Mouse (Mus musculus) brain, embryonic 18.5 days (tissue): ENCODE measurements at regions not wholly inside any gene's neighbourhood (a gene's known extent, or its start where the extent isn't known, plus 50 kb on each side); places are given as distances from the start of the nearest gene placed in this dataset.

Source experiments
- DNase-seq: peaks from one replicate; pipeline ENCODE4 v3.0.0-alpha.2; 2012; ENCODE audit warnings: low read depth, low spot score

DNA sequence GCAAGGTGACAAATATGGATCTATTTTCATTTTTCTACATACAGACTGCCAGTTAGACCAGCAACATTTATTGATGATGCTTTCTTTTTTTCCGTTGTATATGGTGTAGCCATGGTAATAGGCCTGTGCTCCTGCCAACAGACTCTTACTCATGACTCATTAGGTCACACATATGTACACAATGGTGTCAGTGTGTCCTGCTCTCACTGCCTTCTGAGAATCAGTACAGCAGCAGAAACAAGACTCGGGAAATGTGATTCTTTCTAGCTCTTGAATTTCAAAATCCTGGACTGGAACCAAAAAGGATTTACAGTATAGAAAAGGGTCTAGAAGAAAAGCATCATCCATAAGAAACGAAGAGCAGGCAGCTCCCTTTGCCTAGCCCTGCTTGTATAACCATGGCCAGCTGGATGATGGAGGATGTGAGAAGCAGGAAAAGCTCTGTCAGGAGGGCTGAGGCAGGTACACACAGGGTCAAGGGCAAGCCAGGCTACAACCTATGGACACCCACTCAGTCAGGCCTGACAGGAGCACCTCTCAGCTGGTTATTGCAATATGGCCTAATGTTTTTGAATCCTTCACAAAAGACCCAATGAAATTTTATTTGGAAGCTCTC, 132.2 kb downstream of the Tmem17 start:
- no peak for DNase-seq

DNA sequence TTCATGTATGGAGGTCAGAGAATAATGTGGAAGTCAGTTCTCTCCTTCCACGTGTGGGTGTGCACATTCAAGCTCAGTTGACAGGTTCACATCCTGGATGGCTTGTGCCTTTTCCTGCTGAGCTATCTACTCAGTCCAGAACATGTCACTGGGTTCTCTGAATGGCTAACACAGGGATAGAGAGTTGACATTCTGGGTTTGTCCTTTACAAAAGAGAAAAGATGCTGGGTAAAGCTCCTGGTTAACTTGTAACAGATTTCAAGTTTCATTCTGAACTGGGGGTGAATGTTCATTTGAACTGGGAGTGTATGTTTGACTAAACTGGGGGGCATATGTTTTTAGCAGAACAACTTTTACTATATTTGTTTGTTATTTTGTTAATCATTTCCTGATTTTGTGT, 133.0 kb downstream of the Tmem17 start:
- DNase-seq = no peak

DNA sequence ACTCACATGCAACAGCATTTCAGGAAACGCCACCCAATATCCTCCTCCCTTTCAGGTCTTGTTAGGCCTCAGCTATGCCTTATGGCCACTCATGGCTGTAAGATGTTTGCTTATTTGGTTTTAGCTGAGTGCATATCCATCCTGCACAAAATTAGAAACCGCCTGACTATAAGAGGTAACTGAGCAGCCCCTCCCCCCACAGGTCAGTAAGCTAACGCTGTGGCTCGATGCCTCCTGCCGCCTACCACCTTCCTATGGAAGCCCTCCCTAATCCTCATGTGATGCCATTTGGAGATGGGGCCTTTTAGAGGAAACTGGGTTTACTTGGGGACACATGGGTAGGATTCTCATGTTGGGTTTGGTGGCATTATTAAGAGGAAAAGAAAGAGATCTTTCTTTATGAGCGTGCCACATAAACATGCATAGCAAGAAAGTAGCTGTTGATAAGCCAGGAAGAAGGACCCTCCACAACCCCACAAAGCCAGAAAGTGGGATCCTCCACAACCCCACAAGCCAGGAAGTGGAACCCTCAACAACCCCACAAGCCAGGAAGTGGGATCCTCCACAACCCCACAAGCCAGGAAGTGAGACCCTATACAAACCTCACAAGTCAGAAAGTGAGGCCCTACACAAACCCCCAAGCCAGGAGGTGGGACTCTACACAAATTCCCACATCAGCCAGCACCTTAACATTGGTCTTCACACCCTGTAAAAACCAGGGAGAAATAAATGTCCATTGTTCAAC, 134.5 kb downstream of the Tmem17 start:
- DNase-seq = no peak

DNA sequence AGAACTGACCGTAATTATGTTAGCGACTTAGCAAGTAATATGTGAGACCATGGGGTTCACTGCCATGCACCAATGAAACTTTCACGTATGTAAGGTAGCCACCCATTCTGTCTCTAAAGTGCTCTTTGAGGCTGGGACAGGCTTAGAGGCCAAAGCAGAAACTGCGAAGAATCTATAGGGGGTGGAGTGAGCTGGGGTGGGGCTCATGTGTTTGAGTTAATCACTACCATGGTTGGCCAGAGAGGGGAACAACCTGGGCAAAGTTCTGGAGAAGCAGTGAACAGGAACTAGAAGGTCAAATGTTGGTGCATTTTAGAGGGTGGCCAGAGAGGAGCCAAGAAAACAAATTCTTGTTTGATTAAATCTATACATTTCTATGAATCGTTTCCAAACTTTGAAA, 136.4 kb downstream of the Tmem17 start:
- DNase-seq = no peak

DNA sequence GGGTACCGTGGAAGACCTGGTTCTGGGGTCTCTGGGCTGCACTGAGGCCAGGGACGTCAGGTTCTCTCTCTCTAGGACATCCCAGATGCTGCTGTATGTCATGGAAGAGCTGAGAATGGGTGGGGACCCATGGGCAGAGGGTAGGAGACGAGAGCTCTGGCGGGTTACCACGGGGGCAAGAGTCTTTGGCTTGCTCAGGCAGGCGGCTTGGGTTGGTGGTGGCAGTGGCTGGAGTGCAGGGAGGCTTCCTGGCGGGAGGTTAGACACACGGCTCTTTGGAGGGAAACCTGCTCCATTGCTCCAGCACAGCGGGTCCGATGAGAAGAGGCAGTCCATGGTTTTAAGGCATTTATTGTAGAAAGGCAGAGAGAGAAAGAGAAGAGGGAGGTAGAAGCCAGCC, 138.9 kb downstream of the Tmem17 start:
- DNase-seq = no peak

DNA sequence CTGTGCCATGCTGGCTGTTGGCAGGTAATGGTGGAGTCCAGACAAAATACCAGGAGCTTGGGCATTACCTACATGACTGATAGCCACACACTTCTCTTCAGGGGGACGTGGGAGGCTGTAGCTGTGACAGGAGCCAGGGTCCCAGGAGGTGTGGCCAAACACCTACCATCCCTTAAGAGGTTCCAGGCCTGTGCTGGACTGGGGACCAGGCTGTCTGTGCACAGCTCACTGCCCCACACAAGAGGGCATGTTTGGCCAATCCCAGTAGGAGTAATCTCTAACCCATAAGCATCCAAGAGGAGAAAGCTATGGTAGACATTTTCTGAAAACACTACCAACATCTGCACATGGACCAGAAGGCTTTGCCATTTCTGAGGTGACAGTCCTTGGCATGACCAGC, 139.4 kb downstream of the Tmem17 start:
- no peak for DNase-seq

DNA sequence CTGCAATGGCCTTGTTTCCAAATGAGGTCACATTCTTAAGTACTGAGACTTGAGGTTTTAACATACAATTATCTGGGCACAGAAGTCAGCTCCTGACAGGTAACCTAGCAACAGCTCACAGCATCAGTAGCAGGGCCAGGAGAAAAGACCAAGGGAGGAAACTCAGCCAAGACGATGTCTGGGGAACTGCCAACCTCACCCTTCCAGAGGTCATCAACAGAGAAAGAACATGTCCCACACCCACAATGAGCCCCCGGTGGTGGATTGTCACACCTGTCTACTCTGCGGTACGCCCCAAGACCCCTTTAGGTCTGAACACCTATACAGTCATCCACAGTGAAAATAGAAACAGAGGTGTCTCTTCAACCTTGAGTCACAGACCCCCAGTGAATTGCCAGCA, 140.0 kb downstream of the Tmem17 start:
- DNase-seq = no peak

DNA sequence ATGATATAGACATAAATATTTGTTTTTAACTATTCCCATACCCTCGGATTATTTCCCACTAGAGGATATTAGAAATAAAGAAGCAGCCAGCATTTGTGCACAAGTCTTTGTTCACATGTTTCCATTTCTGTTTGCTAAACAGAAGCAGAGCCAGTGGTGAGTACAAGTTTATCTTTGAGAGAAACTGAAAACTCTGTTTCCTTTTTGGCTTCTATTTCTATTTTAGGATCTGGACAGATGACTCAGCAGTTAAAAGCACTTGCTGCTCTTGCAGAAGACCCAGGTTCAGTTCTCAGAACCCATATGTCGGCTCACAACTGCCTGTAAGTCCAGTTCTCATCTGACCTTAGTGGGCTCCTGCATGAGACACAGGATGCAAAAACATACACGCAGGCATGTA, 141.0 kb downstream of the Tmem17 start:
- no peak for DNase-seq

DNA sequence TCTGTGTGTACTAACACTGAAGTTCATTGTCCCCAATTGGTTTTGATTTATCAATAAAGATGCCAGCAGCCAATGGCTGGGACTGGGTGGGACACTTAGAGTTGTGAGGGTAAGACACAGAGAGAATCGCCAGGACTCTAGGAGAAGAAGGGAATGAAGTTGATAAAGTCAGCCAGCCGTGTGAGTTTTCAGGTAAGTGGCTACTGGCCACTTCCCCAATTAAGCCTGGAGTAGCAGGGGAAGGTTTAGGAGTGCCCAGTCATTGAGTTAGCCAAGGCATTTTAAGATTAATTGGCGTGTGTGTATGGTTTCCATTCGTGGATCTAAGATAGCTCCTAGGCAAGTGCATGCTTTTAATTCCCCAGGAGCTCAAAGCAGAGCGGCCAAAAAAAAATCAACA, 141.5 kb downstream of the Tmem17 start:
- DNase-seq = no peak

DNA sequence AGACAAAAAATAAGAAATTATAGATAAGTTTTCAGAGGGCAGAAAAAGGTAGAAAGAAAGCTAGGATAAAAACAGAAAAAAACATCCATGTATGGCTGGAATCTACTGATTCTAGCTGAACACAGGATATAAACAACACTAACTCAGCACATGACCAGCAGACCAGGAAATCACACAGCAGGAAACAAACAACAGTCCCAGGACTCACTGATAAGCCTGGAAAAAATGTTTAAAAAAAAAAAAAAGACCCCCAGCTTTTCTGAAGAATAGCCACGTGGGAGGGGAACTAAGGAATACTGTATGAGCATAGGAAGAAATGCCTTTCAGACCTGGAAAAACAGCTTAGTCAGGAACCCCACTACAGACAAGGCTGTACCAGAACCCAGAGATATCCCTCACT, 145.7 kb downstream of the Tmem17 start:
- no peak for DNase-seq

DNA sequence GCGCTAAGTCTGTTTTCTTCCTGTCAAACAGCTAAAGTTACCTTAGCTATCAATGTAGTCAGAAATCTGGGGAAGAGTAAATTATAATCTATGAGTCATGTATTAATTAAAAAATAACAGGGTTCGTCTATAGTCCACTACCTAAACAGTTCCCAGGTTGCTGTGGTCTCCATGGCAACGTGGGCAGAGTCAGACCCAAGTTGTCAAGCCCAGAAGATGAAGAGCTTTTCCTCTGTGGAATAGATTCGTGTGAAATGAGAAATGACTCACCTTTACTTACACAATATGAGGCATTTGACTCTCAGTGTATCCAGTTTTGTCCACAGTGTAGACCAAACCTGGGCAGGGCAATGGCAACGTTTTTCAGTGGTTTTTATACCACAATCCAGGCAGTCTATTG, 149.2 kb downstream of the Tmem17 start:
- no peak for DNase-seq

DNA sequence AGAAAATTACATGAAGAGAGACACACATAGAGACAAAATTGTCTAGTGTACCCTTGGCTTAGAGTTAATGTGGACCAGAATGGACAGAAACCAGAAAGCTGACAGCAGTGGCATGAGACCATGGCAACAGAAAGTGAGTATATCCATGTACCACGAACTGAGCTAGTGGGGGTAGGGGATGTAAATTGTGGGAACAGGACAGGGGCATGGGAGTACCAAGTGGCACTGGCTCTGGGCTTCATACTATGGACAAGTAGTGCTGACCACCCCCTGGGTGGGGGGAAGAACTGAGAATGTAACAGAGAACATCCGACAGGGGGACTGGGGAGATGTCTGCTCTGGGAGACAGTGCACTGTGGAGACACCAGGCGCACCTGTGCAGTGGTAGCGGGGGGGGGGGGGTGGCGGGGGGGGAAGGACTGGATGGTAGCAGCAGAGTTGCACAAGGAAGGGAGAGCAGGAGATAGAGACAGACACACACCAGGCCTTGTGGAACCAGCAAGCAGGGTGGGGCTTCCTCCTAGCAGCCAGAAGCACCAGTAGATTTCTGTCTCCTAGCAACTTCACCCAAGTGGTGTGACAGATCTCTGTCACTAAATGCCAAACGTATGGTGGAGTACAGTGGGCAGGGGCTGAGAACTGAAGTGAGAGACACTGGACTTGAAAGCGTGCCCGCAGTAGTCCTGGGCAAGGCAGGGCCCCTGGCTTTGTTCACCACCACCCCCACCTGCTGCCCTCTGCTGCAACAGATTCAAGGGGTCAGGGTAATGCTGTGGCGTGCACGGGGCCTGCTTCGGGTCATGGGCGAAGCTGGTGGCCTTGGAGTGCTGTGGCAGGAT, 150.0 kb downstream of the Tmem17 start:
- no peak for DNase-seq

DNA sequence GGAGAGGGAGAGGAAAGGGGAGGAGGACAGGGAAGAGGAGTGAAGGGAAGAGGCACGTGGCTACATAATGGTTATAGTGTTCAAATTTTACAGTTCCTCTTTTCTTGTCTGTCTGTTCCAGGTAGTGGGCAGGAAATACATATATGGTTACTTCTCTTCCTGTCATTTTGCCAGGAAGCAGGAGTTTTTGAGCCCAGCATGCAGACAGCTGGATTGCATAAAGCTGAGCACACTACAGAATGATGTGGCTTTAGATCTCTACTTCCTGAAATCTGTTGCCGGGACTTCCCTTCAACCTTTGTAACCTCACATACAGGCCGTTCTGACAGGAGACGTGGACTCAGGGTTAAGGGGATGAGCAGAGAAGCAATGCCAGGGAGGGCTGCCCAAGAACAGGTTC, 154.1 kb downstream of the Tmem17 start:
- DNase-seq = no peak

DNA sequence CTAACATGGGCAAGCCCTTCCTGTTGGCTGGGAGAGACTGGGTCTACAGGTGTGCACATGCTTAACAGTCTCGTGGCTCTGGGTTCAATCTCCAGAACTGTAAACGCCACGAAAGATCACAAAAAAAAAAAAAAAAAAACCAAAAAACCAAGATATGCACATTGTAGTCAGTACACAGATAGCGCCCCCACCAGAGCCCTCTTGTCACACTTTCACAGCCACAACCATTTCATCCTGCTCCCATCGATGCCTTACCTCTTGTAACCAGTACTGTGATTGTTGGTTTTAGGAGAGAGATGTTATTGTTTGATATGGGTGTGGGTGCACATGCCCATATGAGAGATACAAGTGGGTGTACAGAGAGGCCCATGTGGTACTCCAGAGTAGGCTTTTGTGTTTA, 154.5 kb downstream of the Tmem17 start:
- DNase-seq = no peak

DNA sequence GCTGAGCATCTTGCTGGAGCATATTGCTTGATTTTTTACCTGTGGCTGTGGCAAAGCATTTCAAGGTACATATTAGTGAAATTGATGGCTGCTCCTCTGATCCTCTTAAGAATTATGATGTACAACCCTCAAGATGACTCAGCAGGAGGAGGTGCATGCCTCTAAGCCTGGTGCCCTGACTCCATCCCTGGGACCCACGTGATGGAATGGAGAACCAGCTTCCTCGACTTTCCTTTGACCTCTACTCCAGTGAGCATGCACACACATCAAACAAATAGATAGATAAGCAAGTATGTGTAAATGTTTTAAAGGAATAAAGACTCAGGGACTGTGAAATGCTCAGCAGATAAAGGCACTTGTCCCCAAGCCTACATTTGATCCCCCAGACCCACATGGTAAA, 156.3 kb downstream of the Tmem17 start:
- no peak for DNase-seq

DNA sequence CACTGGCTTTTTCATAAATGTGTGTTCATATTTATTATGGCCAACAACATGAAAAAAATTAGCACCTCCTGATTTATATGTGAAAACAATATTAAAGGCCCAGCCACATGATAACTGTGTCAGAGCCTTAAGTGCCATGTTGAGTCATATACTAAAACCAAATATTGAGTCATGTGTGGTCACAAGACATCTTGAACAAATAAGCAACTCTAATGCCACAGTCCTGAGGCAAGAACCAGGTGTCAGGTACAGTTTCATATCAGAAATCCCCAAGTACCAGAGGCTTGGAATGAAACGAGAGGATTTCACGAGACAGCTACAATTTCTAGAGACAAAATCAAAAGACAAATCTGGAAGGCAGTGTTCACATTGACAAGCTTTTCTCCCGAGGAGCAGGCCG, 157.4 kb downstream of the Tmem17 start:
- DNase-seq = no peak

DNA sequence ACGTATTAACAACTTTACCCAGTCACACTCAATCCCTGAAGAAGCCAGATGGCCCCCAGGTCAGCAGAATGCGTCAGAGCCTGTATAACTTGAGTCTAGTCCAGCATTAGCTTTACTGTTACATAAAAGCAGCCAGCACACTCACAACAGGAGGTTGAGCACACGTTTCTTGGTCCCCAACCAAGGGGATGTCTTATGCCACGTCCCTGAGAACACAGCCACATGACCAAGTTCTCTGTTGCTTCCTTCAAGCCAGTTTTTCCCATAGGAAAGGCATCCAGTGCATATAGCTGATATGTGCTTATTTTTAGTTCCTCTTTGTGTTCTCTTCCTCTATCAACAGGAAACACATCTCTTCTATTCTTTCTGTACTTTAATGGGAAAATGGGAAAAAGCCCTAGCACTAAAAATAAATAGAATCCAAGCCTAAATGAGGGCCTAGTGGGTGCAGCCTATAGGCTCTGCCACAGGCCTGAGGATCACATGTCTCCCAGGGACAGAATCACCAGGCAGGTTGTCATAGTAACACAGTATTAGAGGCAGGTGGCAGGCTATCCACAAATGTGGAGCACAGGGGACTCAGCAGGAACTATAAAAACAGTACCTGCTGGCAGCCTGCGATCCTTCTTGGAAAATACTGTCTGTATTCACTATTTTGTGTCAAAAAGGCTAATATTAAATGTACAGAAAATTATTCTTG, 160.1 kb downstream of the Tmem17 start:
- DNase-seq = no peak

DNA sequence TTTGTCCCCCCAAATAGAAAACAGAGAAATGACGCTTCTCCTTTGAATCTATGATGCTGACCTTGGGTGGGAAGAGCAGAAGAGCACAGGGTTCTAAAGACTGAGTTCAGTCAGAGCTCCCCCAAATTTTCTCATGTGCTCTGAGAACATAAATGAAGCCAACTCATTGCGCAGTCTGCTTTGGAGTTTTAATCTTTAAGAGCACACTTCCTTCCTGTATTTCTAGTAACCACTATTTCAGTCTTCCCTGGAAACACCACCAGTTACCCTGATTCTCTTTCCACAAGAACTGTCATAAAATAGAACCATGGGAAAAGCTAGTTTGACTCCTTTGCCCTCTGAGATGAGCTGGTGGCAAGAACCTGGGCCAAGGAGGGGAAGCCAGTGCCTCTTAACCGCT, 163.2 kb downstream of the Tmem17 start:
- no peak for DNase-seq

DNA sequence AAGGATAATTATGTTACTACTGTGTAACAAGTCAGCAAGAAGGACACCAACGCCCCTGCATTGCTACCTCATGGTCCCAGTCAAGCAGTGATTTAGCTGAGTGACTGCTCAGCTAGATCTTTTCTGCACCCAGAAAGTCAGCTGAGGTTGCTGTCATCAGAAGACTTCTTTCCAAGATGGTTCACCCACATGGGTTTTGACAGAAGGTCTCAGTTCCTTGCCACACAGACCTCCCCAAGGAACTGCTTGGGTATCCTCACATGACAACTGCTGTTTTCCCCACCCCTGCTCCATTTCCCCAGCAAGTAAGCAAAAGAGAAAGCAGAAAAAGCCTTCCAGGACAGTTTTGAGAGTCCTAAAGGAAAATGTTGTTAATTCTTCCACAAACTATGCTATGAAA, 163.9 kb downstream of the Tmem17 start:
- DNase-seq = no peak

DNA sequence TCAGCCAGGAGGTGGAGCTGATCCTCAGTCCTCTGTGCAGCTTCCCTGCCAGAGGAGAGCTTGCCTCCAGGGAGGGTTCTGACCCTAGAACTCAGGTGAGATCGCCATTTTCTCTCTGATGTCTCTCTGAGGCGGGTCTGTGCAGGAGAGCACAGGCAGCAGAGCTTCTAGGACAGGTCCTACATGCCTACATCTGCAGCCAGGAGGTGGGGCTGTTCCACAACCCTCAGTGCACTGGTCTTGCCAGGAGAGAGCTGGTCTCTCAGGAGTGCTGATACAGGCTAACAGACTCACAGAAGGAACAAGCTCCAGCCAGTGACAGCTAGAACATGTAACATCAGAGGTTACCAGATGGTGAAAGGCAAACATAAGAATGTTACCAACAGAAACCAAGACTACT, 165.4 kb downstream of the Tmem17 start:
- DNase-seq = no peak

DNA sequence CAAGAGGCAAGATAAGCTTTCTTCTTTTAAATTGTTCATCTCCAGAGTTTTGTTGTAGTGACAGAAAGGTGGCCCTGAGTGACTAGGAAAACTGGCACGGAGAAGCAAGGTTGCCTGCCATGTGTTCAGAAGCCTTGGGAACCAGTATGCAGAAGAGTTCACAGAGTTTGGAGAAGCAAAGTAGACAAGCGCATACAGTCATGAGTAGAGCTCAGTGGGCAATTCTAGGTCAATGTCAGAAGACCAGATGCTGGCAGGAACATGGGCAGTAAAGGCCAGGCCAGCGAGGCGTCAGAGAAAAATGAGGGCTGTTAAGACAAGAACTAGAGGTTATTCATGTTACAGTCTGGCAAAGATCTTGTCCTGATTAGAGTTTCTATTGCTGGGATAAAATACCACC, 172.7 kb downstream of the Tmem17 start:
- no peak for DNase-seq

DNA sequence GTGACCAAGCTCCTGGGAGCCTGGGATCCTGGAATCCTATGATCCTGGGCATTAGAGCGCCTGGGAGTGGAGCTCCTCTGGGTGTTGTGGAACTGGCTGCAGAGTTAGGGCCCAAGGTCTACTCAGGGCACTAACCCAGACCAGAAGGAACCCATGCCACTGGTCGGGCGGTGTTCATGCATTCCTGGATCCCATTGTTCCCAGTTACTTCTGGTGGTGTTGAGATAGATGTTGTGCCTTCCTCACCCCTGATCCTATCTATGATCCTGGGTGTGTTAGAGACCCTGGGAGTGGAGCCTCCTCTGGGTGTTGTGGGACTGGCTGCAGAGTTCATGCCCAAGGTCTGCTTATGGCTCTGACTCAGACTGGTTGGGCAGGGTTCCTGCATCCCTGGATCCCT, 169.9 kb downstream of the B3gnt2 start:
- DNase-seq = no peak
